Mouse (Mus musculus): ENCODE data around the gene Pax5. TPM values are rescaled to one million over a fixed set of nuclear protein-coding genes. Genes with fewer than 3 reads are reported as not detected.

The Pax5 gene
- polyA plus RNA-seq, 1 experiment: not detected

DNA sequence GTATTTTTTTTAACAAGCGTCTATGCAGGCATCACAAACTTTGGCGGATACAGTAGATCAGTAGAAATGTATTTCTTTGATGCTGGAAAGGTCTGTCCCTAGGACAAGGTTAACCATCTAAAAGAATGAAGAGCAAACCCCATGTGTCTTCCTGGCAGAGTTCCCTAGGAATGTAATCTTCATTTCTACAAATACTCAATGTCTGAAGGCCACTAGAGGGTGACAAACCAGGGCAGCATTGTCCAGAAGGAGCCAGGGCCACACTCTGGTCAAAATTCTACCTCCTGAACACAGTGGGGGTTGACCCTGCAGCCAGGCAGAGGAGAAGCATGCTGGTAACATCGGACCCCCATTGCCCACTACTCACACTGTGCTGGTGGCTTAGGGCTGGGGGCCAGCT, 185.0 kb downstream of the Pax5 start:
- no peak for TF ChIP-seq FOSL1 (IDR thresholded peaks at IDR 0.05; ENCODE audit: insufficient read depth, low read length, poor library complexity, severe bottlenecking)
- no peak for TF ChIP-seq CEBPB (IDR thresholded peaks at IDR 0.05; ENCODE audit: low read depth)
- TF ChIP-seq MYOG (IDR thresholded peaks at IDR 0.05; ENCODE audit: control insufficient read depth, extremely low read depth, insufficient read length): no peak
- no peak for TF ChIP-seq MAX (IDR thresholded peaks at IDR 0.05)
- TF ChIP-seq MYOD1 (IDR thresholded peaks at IDR 0.05; ENCODE audit: control insufficient read depth, insufficient read length, low read depth): no peak
- TF ChIP-seq CTCF (IDR thresholded peaks at IDR 0.05; ENCODE audit: control insufficient read depth, insufficient read depth, insufficient read length): no peak
- no peak for TF ChIP-seq USF1 (IDR thresholded peaks at IDR 0.05; ENCODE audit: low read depth)
- peaks cover 40% of the 10 kb centered on the region for H3K27me3 ChIP-seq (ENCODE audit: control insufficient read depth, insufficient read depth, insufficient read length)
- H3K4me3 ChIP-seq (ENCODE audit: insufficient read depth, poor library complexity, severe bottlenecking): no peak overlapping the region

DNA sequence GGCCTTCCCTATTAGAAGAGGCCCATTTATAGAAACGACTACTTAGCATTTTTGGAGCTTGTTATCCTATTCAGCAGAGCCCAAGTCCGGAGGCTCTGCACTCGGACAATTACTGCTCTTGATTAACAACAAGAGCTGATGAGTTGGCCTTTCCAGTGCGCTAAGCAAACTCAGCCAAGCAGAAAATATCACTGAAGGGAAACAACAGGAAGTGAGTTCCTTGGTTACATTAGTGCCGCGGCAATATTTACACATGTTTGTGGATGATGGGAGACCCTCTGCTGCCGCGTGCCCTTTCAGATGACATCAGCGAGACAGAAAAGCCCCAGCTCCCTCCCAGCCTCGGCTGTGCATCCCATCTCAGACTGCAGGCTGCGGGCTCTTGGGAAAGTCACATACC, 191.4 kb downstream of the Pax5 start:
- no peak overlapping the region for H3K4me3 ChIP-seq (ENCODE audit: insufficient read depth, poor library complexity, severe bottlenecking)
- H3K79me2 ChIP-seq (ENCODE audit: control insufficient read depth, insufficient read depth): no peaks in the 10 kb centered on the region
- no peaks in the 10 kb centered on the region for H3K36me3 ChIP-seq (ENCODE audit: control insufficient read depth, insufficient read depth)
- no peak overlapping the region for H3ac ChIP-seq (ENCODE audit: control insufficient read depth, insufficient read length, low read depth)
- no peak for TF ChIP-seq MYOG (IDR thresholded peaks at IDR 0.05; ENCODE audit: control insufficient read depth, extremely low read depth, insufficient read length)
- TF ChIP-seq USF1 (IDR thresholded peaks at IDR 0.05; ENCODE audit: low read depth): no peak
- no peak for TF ChIP-seq CEBPB (IDR thresholded peaks at IDR 0.05; ENCODE audit: low read depth)
- no peak for TF ChIP-seq MYOD1 (IDR thresholded peaks at IDR 0.05; ENCODE audit: control insufficient read depth, insufficient read length, low read depth)
- no peak for TF ChIP-seq CTCF (IDR thresholded peaks at IDR 0.05; ENCODE audit: control insufficient read depth, insufficient read depth, insufficient read length)
- TF ChIP-seq MAX (IDR thresholded peaks at IDR 0.05): no peak
- TF ChIP-seq FOSL1 (IDR thresholded peaks at IDR 0.05; ENCODE audit: insufficient read depth, low read length, poor library complexity, severe bottlenecking): no peak
- H3K27me3 ChIP-seq (ENCODE audit: control insufficient read depth, insufficient read depth, insufficient read length): peaks cover 4% of the 10 kb centered on the region
- H3K79me3 ChIP-seq (ENCODE audit: low read depth): no peaks in the 10 kb centered on the region

More for the DNA sequence above, 185.0 kb downstream of the Pax5 start:
- Histone ChIP-seq H3ac (ENCODE audit: control insufficient read depth, insufficient read length, low read depth) (no peak overlapping the region), H3K79me2 (ENCODE audit: control insufficient read depth, insufficient read depth) (no peaks in the 10 kb centered on the region), H3K36me3 (ENCODE audit: control insufficient read depth, insufficient read depth) (no peaks in the 10 kb centered on the region), H3K79me3 (ENCODE audit: low read depth) (no peaks in the 10 kb centered on the region)

DNA sequence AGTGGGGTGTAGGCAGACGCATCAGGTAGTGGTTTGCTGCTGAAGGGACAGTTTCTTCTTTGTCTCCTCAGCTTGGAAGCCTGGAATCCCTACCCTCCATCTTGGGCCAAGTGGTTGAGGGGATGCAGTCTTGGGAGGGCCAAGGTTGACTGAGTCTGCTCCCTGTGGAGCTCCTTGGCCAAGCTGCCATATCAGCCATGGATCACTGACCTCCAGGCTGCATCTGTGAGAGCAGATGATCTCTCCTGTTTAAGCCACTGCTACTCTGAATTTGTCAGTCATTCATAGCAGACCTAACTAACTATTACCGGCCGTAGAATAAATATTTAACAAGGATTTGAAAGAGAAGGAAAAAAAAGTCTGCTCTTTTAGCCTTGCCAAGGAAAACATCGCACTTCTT, 196.3 kb downstream of the Pax5 start:
- Histone ChIP-seq H3K27me3 (ENCODE audit: control insufficient read depth, insufficient read depth, insufficient read length) (no peaks in the 10 kb centered on the region), H3ac (ENCODE audit: control insufficient read depth, insufficient read length, low read depth) (no peak overlapping the region), H3K79me2 (ENCODE audit: control insufficient read depth, insufficient read depth) (no peaks in the 10 kb centered on the region), H3K79me3 (ENCODE audit: low read depth) (no peaks in the 10 kb centered on the region), H3K36me3 (ENCODE audit: control insufficient read depth, insufficient read depth) (no peaks in the 10 kb centered on the region), H3K4me3 (ENCODE audit: insufficient read depth, poor library complexity, severe bottlenecking) (no peak overlapping the region)
- TF ChIP-seq MYOG (IDR thresholded peaks at IDR 0.05; ENCODE audit: control insufficient read depth, extremely low read depth, insufficient read length): no peak
- TF ChIP-seq MAX (IDR thresholded peaks at IDR 0.05): no peak
- no peak for TF ChIP-seq CTCF (IDR thresholded peaks at IDR 0.05; ENCODE audit: control insufficient read depth, insufficient read depth, insufficient read length)
- TF ChIP-seq USF1 (IDR thresholded peaks at IDR 0.05; ENCODE audit: low read depth): no peak
- TF ChIP-seq CEBPB (IDR thresholded peaks at IDR 0.05; ENCODE audit: low read depth): no peak
- TF ChIP-seq MYOD1 (IDR thresholded peaks at IDR 0.05; ENCODE audit: control insufficient read depth, insufficient read length, low read depth): no peak
- no peak for TF ChIP-seq FOSL1 (IDR thresholded peaks at IDR 0.05; ENCODE audit: insufficient read depth, low read length, poor library complexity, severe bottlenecking)

DNA sequence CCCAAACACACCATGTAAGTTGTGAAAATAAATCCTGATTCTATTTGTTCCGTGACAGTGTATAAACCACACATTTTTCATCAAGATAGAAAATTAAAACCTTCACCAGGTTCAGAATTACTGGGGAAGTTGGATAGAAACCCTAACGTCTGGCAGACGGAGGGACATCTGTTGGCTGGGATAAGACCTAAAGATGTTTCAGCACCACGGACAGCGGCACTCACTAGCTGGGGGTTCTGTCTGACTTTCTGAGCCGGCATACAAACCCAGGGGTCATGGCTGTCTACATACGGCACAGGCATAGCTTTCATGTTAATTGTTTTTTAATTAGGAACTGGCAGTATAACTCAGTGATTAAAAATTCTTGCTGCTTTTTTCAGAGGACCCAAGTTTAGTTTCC, 198.6 kb downstream of the Pax5 start:
- no peak overlapping the region for H3K4me3 ChIP-seq (ENCODE audit: insufficient read depth, poor library complexity, severe bottlenecking)
- H3K79me3 ChIP-seq (ENCODE audit: low read depth): no peaks in the 10 kb centered on the region
- no peak overlapping the region for H3ac ChIP-seq (ENCODE audit: control insufficient read depth, insufficient read length, low read depth)
- no peaks in the 10 kb centered on the region for H3K79me2 ChIP-seq (ENCODE audit: control insufficient read depth, insufficient read depth)
- H3K27me3 ChIP-seq (ENCODE audit: control insufficient read depth, insufficient read depth, insufficient read length): peaks cover 10% of the 10 kb centered on the region
- no peak for TF ChIP-seq MAX (IDR thresholded peaks at IDR 0.05)
- no peak for TF ChIP-seq MYOD1 (IDR thresholded peaks at IDR 0.05; ENCODE audit: control insufficient read depth, insufficient read length, low read depth)
- no peak for TF ChIP-seq CTCF (IDR thresholded peaks at IDR 0.05; ENCODE audit: control insufficient read depth, insufficient read depth, insufficient read length)
- no peak for TF ChIP-seq MYOG (IDR thresholded peaks at IDR 0.05; ENCODE audit: control insufficient read depth, extremely low read depth, insufficient read length)
- no peak for TF ChIP-seq USF1 (IDR thresholded peaks at IDR 0.05; ENCODE audit: low read depth)
- no peak for TF ChIP-seq FOSL1 (IDR thresholded peaks at IDR 0.05; ENCODE audit: insufficient read depth, low read length, poor library complexity, severe bottlenecking)
- TF ChIP-seq CEBPB (IDR thresholded peaks at IDR 0.05; ENCODE audit: low read depth): no peak
- no peaks in the 10 kb centered on the region for H3K36me3 ChIP-seq (ENCODE audit: control insufficient read depth, insufficient read depth)

DNA sequence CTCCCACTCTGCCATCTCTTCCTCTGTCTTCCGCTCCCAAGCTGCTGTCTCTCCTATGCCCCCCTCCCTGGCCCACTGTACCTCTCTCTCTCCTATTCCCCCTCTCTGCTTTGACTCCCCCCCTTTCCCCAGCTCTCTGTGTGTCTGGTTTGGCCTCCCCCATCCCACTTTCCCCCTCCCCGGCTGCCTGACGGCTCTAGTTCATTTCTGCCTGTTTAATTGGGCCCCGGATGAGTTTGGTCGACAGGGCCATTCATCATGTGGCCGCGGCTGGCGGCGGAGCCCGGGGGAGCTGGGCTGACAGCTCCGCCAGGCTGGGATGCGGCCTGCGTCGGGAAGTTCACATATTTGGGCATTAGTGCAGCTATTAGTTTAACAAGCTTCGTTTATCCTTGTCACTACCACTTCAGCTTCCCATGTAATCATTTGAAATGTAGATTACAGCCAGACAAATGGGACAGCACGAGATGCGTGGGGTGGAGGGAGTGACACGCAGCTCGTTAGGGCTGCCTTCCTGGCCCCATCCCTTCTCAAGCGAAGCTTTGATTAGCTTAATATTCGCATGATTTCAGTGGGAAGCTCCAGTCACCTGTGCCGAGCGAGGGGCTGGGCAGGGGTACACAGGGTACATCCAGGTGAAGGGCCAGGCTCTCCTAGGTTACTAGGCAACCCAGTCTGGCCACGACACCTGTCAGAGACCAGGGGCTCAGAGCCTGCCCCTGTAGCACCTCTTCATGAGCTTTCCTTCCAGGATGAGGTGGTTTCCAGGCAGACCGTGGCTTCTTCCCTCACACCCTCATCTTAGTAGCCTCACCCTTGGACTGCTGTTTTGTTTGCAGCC, 201.7 kb downstream of the Pax5 start:
- H3K27me3 ChIP-seq (ENCODE audit: control insufficient read depth, insufficient read depth, insufficient read length): peaks cover 14% of the 10 kb centered on the region
- no peaks in the 10 kb centered on the region for H3K79me3 ChIP-seq (ENCODE audit: low read depth)
- TF ChIP-seq MAX (IDR thresholded peaks at IDR 0.05) (no peak), MYOD1 (IDR thresholded peaks at IDR 0.05; ENCODE audit: control insufficient read depth, insufficient read length, low read depth) (no peak), FOSL1 (IDR thresholded peaks at IDR 0.05; ENCODE audit: insufficient read depth, low read length, poor library complexity, severe bottlenecking) (no peak), CEBPB (IDR thresholded peaks at IDR 0.05; ENCODE audit: low read depth) (no peak), CTCF (IDR thresholded peaks at IDR 0.05; ENCODE audit: control insufficient read depth, insufficient read depth, insufficient read length) (no peak)
- H3K4me3 ChIP-seq (ENCODE audit: insufficient read depth, poor library complexity, severe bottlenecking): no peak overlapping the region
- H3K79me2 ChIP-seq (ENCODE audit: control insufficient read depth, insufficient read depth): no peaks in the 10 kb centered on the region
- H3K36me3 ChIP-seq (ENCODE audit: control insufficient read depth, insufficient read depth): no peaks in the 10 kb centered on the region
- H3ac ChIP-seq (ENCODE audit: control insufficient read depth, insufficient read length, low read depth): no peak overlapping the region
